Mouse (Mus musculus) lung, postnatal 14 days (tissue): ENCODE results near the gene Pecam1.
A peak's percentile ranks its signal among the peaks of the same experiment; 100 is the strongest.
"Not testable (repeated sequence)": the region's sequence is repeated elsewhere in the genome, so short reads cannot be mapped to it uniquely, and the experiment has no call there.

Experiments used
- DNase-seq: peaks from one replicate; pipeline ENCODE4 v3.0.0; 2021

Pecam1 gene

GRCm38 (mm10) chr11:106618768-106619167 lies 131.7 kb downstream of the Pecam1 start:
- DNase-seq: not testable (repeated sequence)

DNA sequence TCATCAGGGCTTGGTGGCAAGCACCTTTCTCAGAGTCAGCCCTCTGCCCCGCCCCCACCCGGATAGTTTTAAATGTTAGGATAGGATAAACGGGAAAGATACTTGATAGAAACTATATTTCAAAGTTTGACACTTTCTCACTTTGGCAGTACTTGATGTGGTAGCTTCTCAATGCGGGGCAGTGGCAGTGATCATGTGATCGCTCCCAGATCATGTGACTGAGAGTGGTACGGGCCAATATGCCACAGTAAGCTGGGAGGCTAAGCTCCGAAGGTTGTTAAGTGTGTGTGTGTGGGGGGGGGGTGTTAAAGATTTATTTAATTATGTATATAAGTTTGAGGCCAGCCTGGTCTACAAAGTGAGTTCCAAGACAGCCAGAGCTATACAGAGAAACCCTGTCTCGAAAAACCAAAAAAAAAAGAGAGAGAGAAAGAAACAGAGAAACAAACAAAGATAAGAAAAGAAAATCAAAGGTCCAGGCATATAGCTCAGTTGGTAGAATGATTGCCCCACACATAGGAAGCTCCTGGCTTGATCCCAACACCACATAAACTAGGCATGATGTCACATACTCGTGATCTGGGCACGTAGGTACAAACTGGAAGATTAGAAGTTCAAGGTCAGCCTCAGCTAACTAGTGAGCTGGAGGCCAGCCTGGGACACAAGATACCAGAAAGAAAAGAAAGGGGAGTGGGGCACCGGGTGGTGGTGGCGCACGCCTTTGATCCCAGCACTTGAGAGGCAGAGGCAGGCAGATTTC lies 132.4 kb downstream of the Pecam1 start:
- DNase-seq: no peak

DNA sequence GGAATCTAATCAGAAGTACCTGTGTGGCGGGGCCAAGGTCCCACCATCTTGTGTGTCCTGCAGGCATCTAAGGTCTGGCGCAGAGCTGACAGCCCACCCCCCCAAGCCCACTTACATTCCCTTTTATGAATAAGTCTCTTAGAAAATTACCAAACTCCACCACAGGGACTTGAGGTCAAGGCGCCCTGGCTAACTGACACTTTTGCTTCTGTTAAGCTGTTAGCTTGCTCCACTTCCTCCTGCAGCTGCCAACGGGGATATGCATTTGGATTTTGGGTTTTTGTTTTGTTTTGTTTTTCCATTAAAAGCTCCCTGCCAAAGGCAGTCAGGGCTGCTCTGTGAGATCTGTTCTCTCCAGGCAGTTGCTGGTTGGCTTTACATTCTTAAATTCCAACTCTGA lies 134.9 kb downstream of the Pecam1 start:
- no peak for DNase-seq

- peak; percentile 31 for DNase-seq
Observed at GRCm38 (mm10) chr11:106614339-106614645, 136.1 kb downstream of the Pecam1 start.

DNA sequence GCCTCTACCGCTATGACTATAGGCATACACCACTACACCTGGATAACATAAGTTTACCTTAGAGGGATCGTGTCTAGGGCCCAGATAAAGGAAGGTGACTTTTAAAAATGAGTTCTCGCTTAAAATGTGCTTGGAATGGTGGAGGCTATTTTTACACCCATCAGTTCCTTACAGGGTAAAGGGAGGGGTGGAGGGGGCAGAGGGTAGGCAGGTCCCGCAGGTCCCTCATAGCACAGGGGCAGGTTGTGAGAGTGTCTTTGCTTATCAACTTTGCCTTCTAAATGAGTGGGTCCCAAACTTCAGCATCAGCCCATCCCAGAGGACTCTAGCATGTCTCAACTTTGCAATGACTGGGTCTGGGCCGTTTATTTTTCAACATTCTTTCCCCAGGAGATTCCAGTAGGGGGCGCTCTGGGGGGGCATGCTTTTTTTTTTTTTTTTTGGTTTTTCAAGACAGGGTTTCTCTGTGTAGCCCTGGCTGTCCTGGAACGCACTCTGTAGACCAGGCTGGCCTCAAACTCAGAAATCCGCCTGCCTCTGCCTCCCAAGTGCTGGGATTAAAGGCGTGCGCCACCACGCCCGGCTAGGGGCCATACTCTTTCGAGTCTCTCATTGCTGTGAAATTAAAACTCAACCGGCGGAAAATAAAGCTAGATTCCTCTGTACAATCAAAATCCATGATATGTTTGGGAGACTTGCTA lies 136.6 kb downstream of the Pecam1 start:
- peak; percentile 19 for DNase-seq

DNA sequence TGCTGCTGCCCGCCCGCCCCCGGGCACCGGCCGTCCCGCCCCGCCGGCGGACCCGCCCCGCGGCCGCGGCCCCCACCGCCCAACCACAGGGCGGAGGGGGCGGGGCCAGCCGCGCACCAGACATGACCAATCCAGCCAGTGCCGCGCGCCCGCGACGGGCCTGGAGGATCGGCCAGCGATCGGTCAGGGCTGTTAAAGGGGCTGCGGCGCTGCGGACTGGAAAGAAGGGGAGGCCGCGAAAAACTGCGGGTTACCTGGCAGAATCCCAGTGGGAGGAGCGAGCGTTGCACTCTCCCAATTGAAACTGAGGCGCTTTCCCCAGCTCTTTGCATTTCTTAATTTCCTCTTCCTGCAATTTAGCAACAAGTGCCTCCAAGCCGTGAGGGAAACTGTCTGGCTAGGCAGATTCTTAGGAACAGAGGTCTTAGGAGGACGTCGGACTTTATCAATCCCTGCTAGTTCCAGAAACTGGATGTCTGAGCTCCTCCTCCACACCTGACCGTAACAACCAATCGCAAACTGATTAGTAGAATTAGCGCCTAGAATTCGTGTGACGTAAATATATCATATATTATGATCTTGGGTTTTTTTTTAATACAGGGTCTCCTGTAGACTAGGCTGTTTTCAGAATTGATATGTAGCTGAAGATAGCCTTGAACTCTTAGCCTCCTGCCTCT lies 137.3 kb downstream of the Pecam1 start, which contains the start of gene Tex2:
Tex2 (minus strand) TSS at position 463 of the 677 bp plus-strand sequence.
- DNase-seq: peak; percentile 97

DNA sequence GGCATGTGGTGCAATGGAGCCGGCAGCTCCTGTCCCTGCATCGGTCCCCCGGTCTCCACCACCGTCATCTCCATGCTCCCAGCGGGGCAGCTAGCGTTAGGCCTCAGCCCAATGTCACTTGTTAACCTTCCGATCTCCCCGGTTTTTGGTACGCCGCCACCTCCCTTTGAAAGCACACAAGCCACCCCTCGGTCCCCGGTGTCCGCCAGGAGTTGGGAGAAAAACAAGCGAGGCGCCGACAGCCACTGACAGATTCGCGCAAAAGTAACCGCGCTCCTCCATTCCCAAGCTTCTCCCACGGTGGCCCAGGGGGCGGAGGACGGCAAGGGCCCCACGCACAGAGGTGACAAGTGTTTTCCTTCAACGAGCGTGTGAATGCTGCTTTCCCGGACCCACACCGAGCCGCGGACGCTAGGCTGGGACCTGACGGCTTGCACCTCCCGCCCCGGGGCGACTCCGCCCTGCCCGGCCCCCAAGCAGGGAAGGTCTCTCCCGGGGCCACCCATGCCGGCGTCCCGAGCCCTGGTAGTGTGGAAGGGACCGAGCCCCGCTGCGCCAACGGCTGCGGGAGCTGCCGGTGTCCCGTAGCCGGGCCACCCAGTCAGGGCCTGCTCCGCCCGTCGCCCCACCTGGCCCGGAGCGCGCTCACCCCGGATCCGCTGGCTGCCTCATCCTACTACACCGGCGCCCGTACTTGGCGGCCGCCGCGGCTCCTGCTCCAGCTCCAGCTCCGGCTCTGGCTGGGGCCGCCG lies 138.0 kb downstream of the Pecam1 start:
- DNase-seq: peak; percentile 57

GRCm38 (mm10) chr11:106609731-106610130 lies 140.7 kb downstream of the Pecam1 start:
- no peak for DNase-seq

GRCm38 (mm10) chr11:106607316-106607715 lies 143.1 kb downstream of the Pecam1 start:
- DNase-seq: no peak

GRCm38 (mm10) chr11:106606042-106606441 lies 144.4 kb downstream of the Pecam1 start:
- DNase-seq: no peak
